Mouse (Mus musculus): Measurements from ENCODE around the gene Lars2.

DNA sequence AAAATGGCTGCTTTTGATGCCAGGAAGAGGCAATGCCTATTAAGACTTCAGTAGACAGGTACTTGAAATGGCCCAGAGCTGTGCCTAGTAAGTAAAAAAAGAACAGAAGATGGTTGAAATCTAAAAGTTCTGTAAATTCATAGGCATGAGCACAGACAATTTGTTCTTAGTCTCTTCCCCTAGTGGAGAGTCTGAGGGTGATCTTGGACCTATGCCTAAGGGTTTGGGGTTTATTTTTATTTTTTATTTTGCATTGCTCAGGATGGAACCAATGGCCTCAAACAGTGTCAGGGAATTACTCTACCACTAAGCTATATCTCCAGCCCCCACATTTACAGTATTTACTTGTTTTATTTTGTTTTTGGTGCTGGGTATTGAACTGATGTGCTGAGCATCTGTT lies 909 bp downstream of the Lars2 start:
- TF ChIP-seq GATA1 (IDR thresholded peaks at IDR 0.05; ENCODE audit: borderline replicate concordance, low read length) (no peak), FLI1 (IDR thresholded peaks at IDR 0.05; ENCODE audit: low read length) (no peak)

Measured in megakaryocyte, embryonic 14.5 days (primary cell).